Mouse (Mus musculus): ENCODE data around the gene Zfp566. TPM values are rescaled to one million over a fixed set of nuclear protein-coding genes. Genes with fewer than 3 reads are reported as not detected.

Zfp566 gene
- polyA plus RNA-seq, 1 experiment from 2014 or later: 5.3 TPM

GRCm38 (mm10) chr7:30028572-30028971 lies 61.8 kb downstream of the Zfp566 start:
- WGBS: 93% methylated on average over 3 of the region's 3 CpGs
- H3K4me3 ChIP-seq (ENCODE audit: low read length): no peak overlapping the region
- H3K27me3 ChIP-seq (replicated peaks; ENCODE audit: control insufficient read depth, insufficient read depth, low read length): no peaks in the 10 kb centered on the region
- ATAC-seq: no peak
- H3K9me3 ChIP-seq (ENCODE audit: control insufficient read depth, low read length): no peaks in the 10 kb centered on the region
- no peaks in the 10 kb centered on the region for H3K4me1 ChIP-seq (ENCODE audit: control insufficient read depth, insufficient read depth, low read length)
- H3K36me3 ChIP-seq (ENCODE audit: control insufficient read depth, insufficient read depth, low read length): peaks cover 4% of the 10 kb centered on the region; the same call in 1 of the 2 replicates
- no peak overlapping the region for H3K9ac ChIP-seq (ENCODE audit: low read depth, low read length)
- H3K4me2 ChIP-seq (ENCODE audit: low read depth, low read length): no peak overlapping the region
- H3K27ac ChIP-seq (ENCODE audit: low read length): no peak overlapping the region

Small RNA genes within 50 kb of the gene (microRNA-seq; reads per million reads assigned to microRNA genes)
- not detected for gene Gm23368

Other genes starting within 250 kb of the Zfp566 start
- gene Zfp940, start 236.9 kb downstream of the Zfp566 start, polyA plus RNA-seq (2015; fragmentation: Nextera tagmentation; extraction: Ambion mirVana): 2.7 and 3.2 TPM in 2 replicates
- 4.2 and 4.3 TPM in 2 replicates for gene Zfp420, start 230.5 kb downstream of the Zfp566 start, polyA plus RNA-seq (2015; fragmentation: Nextera tagmentation; extraction: Ambion mirVana)
- gene Zfp27, start 184.0 kb downstream of the Zfp566 start, polyA plus RNA-seq (2015; fragmentation: Nextera tagmentation; extraction: Ambion mirVana): 6.6 and 7.1 TPM in 2 replicates
- gene Zfp383, start 182.3 kb downstream of the Zfp566 start, polyA plus RNA-seq (2015; fragmentation: Nextera tagmentation; extraction: Ambion mirVana): 2.7 TPM in 2 replicates
- gene Zfp74, start 136.4 kb downstream of the Zfp566 start, polyA plus RNA-seq (2015; fragmentation: Nextera tagmentation; extraction: Ambion mirVana): 5.4 and 6.4 TPM in 2 replicates
- gene Zfp568, start 106.6 kb downstream of the Zfp566 start, polyA plus RNA-seq (2015; fragmentation: Nextera tagmentation; extraction: Ambion mirVana): 9.1 and 11.6 TPM in 2 replicates
- 2.0 and 2.2 TPM in 2 replicates for gene Zfp14, start 39.1 kb downstream of the Zfp566 start, polyA plus RNA-seq (2015; fragmentation: Nextera tagmentation; extraction: Ambion mirVana)
- gene Zfp82, start 17.6 kb downstream of the Zfp566 start, polyA plus RNA-seq (2015; fragmentation: Nextera tagmentation; extraction: Ambion mirVana): 4.2 and 4.4 TPM in 2 replicates
- gene Gm26920, start 117 bp downstream of the Zfp566 start, polyA plus RNA-seq (2015; fragmentation: Nextera tagmentation; extraction: Ambion mirVana): 0.62 TPM in 1 of 2 replicates, not detected in the other
- gene Zfp260, start 4.2 kb upstream of the Zfp566 start, polyA plus RNA-seq (2015; fragmentation: Nextera tagmentation; extraction: Ambion mirVana): 60.8 and 61.0 TPM in 2 replicates
- gene Zfp382, start 31.4 kb upstream of the Zfp566 start, polyA plus RNA-seq (2015; fragmentation: Nextera tagmentation; extraction: Ambion mirVana): 5.0 and 6.6 TPM in 2 replicates
- 9.2 and 9.7 TPM in 2 replicates for gene Zfp146, start 79.2 kb upstream of the Zfp566 start, polyA plus RNA-seq (2015; fragmentation: Nextera tagmentation; extraction: Ambion mirVana)
- gene Cox7a1, start 93.6 kb upstream of the Zfp566 start, polyA plus RNA-seq (2015; fragmentation: Nextera tagmentation; extraction: Ambion mirVana): 41.5 and 50.1 TPM in 2 replicates
- 80.2 and 86.9 TPM in 2 replicates for gene Capns1, start 108.3 kb upstream of the Zfp566 start, polyA plus RNA-seq (2015; fragmentation: Nextera tagmentation; extraction: Ambion mirVana)
- gene Polr2i, start 141.4 kb upstream of the Zfp566 start, polyA plus RNA-seq (2015; fragmentation: Nextera tagmentation; extraction: Ambion mirVana): 99.2 and 103 TPM in 2 replicates
- 139 and 142 TPM in 2 replicates for gene Tbcb, start 141.7 kb upstream of the Zfp566 start, polyA plus RNA-seq (2015; fragmentation: Nextera tagmentation; extraction: Ambion mirVana)
- gene Ovol3, start 145.2 kb upstream of the Zfp566 start, polyA plus RNA-seq (2015; fragmentation: Nextera tagmentation; extraction: Ambion mirVana): not detected in 2 replicates
- 0.22 and 0.37 TPM in 2 replicates for gene Thap8, start 189.6 kb upstream of the Zfp566 start, polyA plus RNA-seq (2015; fragmentation: Nextera tagmentation; extraction: Ambion mirVana)
- gene Wdr62, start 189.9 kb upstream of the Zfp566 start, polyA plus RNA-seq (2015; fragmentation: Nextera tagmentation; extraction: Ambion mirVana): 5.7 and 7.3 TPM in 2 replicates
- gene Clip3, start 201.2 kb upstream of the Zfp566 start, polyA plus RNA-seq (2015; fragmentation: Nextera tagmentation; extraction: Ambion mirVana): 20.9 and 22.1 TPM in 2 replicates
- 68.8 and 70.6 TPM in 2 replicates for gene Alkbh6, start 218.2 kb upstream of the Zfp566 start, polyA plus RNA-seq (2015; fragmentation: Nextera tagmentation; extraction: Ambion mirVana)
- gene Syne4, start 224.3 kb upstream of the Zfp566 start, polyA plus RNA-seq (2015; fragmentation: Nextera tagmentation; extraction: Ambion mirVana): 58.9 and 59.7 TPM in 2 replicates
- gene E130208F15Rik, start 231.2 kb upstream of the Zfp566 start, polyA plus RNA-seq (2015; fragmentation: Nextera tagmentation; extraction: Ambion mirVana): 0.61 and 2.8 TPM in 2 replicates
- gene Sdhaf1, start 233.4 kb upstream of the Zfp566 start, polyA plus RNA-seq (2015; fragmentation: Nextera tagmentation; extraction: Ambion mirVana): 13.8 and 14.3 TPM in 2 replicates